Mouse (Mus musculus) intestine, embryonic 14.5 days (tissue): ENCODE data around the gene Snx13. TPM values are rescaled to one million over a fixed set of nuclear protein-coding genes. Genes with fewer than 3 reads are reported as not detected.

Source experiments
- ATAC-seq: fragments of 200-750 bp; cut with Nextera tagmentation; replicated peaks from 2 replicates; pipeline ENCODE4 v1.8.0; 2017; ENCODE audit warnings: low read depth, moderate number of reproducible peaks, moderate TSS enrichment, moderate library complexity; ENCODE audit not compliant: low FRiP score, low TSS enrichment
- DNase-seq: peaks from one replicate; pipeline ENCODE4 v3.0.0-alpha.2; 2018; ENCODE audit warnings: low spot score
- H3K27ac ChIP-seq: fragments of 300-500 bp; sonication (generic); 2 replicates; pipeline ENCODE4 v1.5.1; 2014; ENCODE audit warnings: low read depth, mild to moderate bottlenecking, control low read depth
- H3K27me3 ChIP-seq: fragments of 300-500 bp; sonication (generic); replicated peaks from 2 replicates; pipeline ENCODE4 v1.6.1; 2014; ENCODE audit warnings: low read length, control low read depth; ENCODE audit not compliant: control insufficient read depth, insufficient read depth
- H3K36me3 ChIP-seq: fragments of 300-500 bp; sonication (generic); 2 replicates; pipeline ENCODE4 v1.6.1; 2014; ENCODE audit warnings: low read length, control low read depth; ENCODE audit not compliant: control insufficient read depth, insufficient read depth
- H3K4me1 ChIP-seq: fragments of 300-500 bp; sonication (generic); replicated peaks from 2 replicates; pipeline ENCODE4 v1.6.1; 2014; ENCODE audit warnings: low read length, control low read depth, mixed read lengths; ENCODE audit not compliant: control insufficient read depth, insufficient read depth
- H3K4me2 ChIP-seq: fragments of 300-500 bp; sonication (generic); 2 replicates; pipeline ENCODE4 v1.6.1; 2014; ENCODE audit warnings: low read length
- H3K4me3 ChIP-seq: fragments of 300-500 bp; sonication (generic); 2 replicates; pipeline ENCODE4 v1.5.1; 2014; ENCODE audit warnings: low read depth, low read length, control low read depth, mixed read lengths
- H3K9ac ChIP-seq: fragments of 300-500 bp; sonication (generic); 2 replicates; pipeline ENCODE4 v1.6.1; 2014; ENCODE audit warnings: mild to moderate bottlenecking, low read length
- H3K9me3 ChIP-seq: fragments of 300-500 bp; sonication (generic); 2 replicates; pipeline ENCODE4 v1.6.1; 2016; ENCODE audit warnings: low read length, control low read depth; ENCODE audit not compliant: control insufficient read depth
- WGBS: fragments of 180-500 bp; shearing (Covaris S2); extraction: QIAGEN DNeasy Blood & Tissue Kit; methylation state at CpG from one replicate; pipeline ENCODE4 v1.1.7; 2014; 5-methylcytosine and 5-hydroxymethylcytosine counted together
- microRNA counts: library from miRNA; unstranded; fragments of <30 nt; microRNA quantifications from one replicate; lab custom pipeline; 2016
- microRNA-seq: library from miRNA; unstranded; fragments of <30 nt; microRNA quantifications from one replicate; pipeline ENCODE4, GENCODE M21; 2016
- polyA plus RNA-seq: library from polyadenylated mRNA; unstranded; fragments of >200 nt; fragmentation: Nextera tagmentation; extraction: Ambion mirVana; gene quantifications from 2 replicates; pipeline ENCODE4 v1.2.1, GENCODE M21; 2014

Gene Snx13
- polyA plus RNA-seq, 1 experiment from 2014 or later: 22.8 TPM

DNA sequence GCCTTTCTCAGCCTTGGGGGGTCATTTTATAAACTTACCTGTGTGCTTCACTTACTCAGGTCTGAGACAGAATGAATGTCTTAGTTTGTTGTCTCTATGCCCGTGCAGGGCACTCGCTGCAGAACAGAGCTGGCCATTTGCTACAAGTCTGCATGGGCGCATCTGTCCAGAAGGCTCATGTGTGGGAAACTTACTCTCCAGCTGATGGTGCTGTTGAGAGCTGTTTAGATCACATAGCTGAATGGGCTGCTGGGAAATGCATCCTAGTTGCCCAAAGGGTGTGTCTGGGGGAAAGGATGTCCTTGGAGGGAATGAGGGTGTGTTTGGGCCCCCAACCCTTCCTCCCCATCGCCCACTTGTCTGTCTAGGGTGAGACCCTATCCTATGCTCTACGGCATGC lies 137.3 kb downstream of the Snx13 start:
- no peaks in the 10 kb centered on the region for H3K9me3 ChIP-seq
- DNase-seq (no peak), ATAC-seq (no peak)
- H3K9ac ChIP-seq: no peak overlapping the region
- no peaks in the 10 kb centered on the region for H3K36me3 ChIP-seq
- H3K4me1 ChIP-seq: no peaks in the 10 kb centered on the region
- H3K27me3 ChIP-seq: no peaks in the 10 kb centered on the region
- no peak overlapping the region for H3K4me3 ChIP-seq
- no peak overlapping the region for H3K27ac ChIP-seq
- WGBS: 79% methylated on average over 5 of the region's 5 CpGs
- H3K4me2 ChIP-seq: no peak overlapping the region

- Histone ChIP-seq H3K4me2 (peak overlapping the region; percentile 36), H3K36me3 (no peaks in the 10 kb centered on the region), H3K4me3 (no peak overlapping the region), H3K4me1 (no peaks in the 10 kb centered on the region), H3K27me3 (no peaks in the 10 kb centered on the region), H3K9ac (no peak overlapping the region), H3K9me3 (no peaks in the 10 kb centered on the region), H3K27ac (no peak overlapping the region)
- WGBS: 46% methylated on average over 17 of the region's 17 CpGs
- DNase-seq (peak; percentile 85), ATAC-seq (no peak; the same call in 1 of the 2 replicates)
Measured at GRCm38 (mm10) chr12:35191698-35192425, 144.9 kb downstream of the Snx13 start.

DNA sequence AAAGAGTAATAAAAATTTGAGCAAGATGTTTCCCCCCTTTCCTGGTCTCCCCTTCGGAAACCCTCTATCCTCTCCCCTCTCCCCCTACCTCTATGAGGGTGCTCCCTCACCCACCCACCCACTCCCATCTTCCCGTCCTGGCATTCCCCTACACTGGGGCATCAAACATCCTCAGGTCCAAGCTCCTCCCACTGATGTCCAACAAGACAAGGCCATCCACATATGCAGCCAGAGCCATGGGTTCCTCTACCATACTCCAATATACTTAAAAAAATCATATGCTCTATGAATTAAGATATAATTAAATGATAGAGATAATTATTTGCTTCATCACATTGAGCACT lies 145.4 kb downstream of the Snx13 start:
- 21% methylated on average over 2 of the region's 2 CpGs for WGBS
- Histone ChIP-seq H3K27ac (no peak overlapping the region), H3K36me3 (no peaks in the 10 kb centered on the region), H3K27me3 (no peaks in the 10 kb centered on the region), H3K9ac (no peak overlapping the region), H3K9me3 (no peaks in the 10 kb centered on the region), H3K4me1 (no peaks in the 10 kb centered on the region), H3K4me2 (peak overlapping the region; percentile 36), H3K4me3 (no peak overlapping the region)
- no peak for DNase-seq
- peak; percentile 68; the same call in 1 of the 2 replicates for ATAC-seq

MicroRNAs within 50 kb of the gene (microRNA counts, 519-probe panel; counts per million panel counts)
- not detected for microRNA mmu-miR-680 (lab: Ali Mortazavi, UCI)

Small RNAs within 50 kb of the gene (microRNA-seq; reads per million reads assigned to microRNA genes)
- not detected for gene Mir680-3

Other genes with a start within 250 kb of the Snx13 start
- gene Hdac9, start 130.1 kb upstream of the Snx13 start, polyA plus RNA-seq: 4.7 and 5.3 TPM in 2 replicates
- not detected in 2 replicates for gene Prps1l1, start 62.4 kb upstream of the Snx13 start, polyA plus RNA-seq